Mouse (Mus musculus) layer of hippocampus, postnatal 25 days (tissue): Measurements from ENCODE around the gene Smco4. TPM values are rescaled to one million over a fixed set of nuclear protein-coding genes. Genes with fewer than 3 reads are reported as not detected.
"Not testable (repeated sequence)": the region's sequence is repeated elsewhere in the genome, so short reads cannot be mapped to it uniquely, and the experiment has no call there.

Experiments
- DNase-seq, 2 experiments: peaks; one replicate each; pipeline ENCODE4 v3.0.0; 2022; ENCODE audit warnings: mixed read lengths in 2 of 2, low spot score in 1 of 2; ENCODE audit errors: extremely low spot score in 1 of 2
- total RNA-seq, 2 experiments: library from RNA; stranded (reverse); gene quantifications; 2 replicates each; pipeline ENCODE4 v1.2.3; 2021

Smco4 gene
- total RNA-seq, 2 experiments from 2014 or later = 7.9 to 8.7 TPM

GRCm38 (mm10) chr9:15536861-15537426 lies 43.7 kb downstream of the Smco4 start:
- no peak for DNase-seq

- DNase-seq = no peak
Measured at GRCm38 (mm10) chr9:15537455-15538048, 44.3 kb downstream of the Smco4 start.

GRCm38 (mm10) chr9:15538979-15539533 lies 45.8 kb downstream of the Smco4 start:
- DNase-seq = no peak

GRCm38 (mm10) chr9:15541735-15542354 lies 48.6 kb downstream of the Smco4 start:
- no peak for DNase-seq

GRCm38 (mm10) chr9:15550461-15550961 lies 57.3 kb downstream of the Smco4 start:
- no peak for DNase-seq

- not testable (repeated sequence) for DNase-seq
Measured at GRCm38 (mm10) chr9:15551073-15551472, 57.8 kb downstream of the Smco4 start.

- peak in 1 of 2 experiments; percentile 29 for DNase-seq
Measured at GRCm38 (mm10) chr9:15551933-15552851, 59.0 kb downstream of the Smco4 start.

GRCm38 (mm10) chr9:15553322-15553721 lies 60.1 kb downstream of the Smco4 start:
- no peak for DNase-seq

GRCm38 (mm10) chr9:15560451-15560850 lies 67.2 kb downstream of the Smco4 start:
- no peak for DNase-seq

GRCm38 (mm10) chr9:15562353-15562752 lies 69.1 kb downstream of the Smco4 start:
- no peak for DNase-seq

- no peak for DNase-seq
Measured at GRCm38 (mm10) chr9:15574750-15575454, 81.7 kb downstream of the Smco4 start.

GRCm38 (mm10) chr9:15578427-15578826 lies 85.2 kb downstream of the Smco4 start:
- DNase-seq = no peak

- DNase-seq = no peak
Measured at GRCm38 (mm10) chr9:15578946-15579345, 85.7 kb downstream of the Smco4 start.

GRCm38 (mm10) chr9:15580176-15580575 lies 86.9 kb downstream of the Smco4 start:
- no peak for DNase-seq

GRCm38 (mm10) chr9:15582026-15582425 lies 88.8 kb downstream of the Smco4 start:
- no peak for DNase-seq

GRCm38 (mm10) chr9:15584209-15584608 lies 91.0 kb downstream of the Smco4 start:
- no peak for DNase-seq

- DNase-seq = no peak
Measured at GRCm38 (mm10) chr9:15585956-15586355, 92.7 kb downstream of the Smco4 start.

GRCm38 (mm10) chr9:15587157-15587854 lies 94.1 kb downstream of the Smco4 start:
- DNase-seq = no peak

GRCm38 (mm10) chr9:15594148-15594547 lies 100.9 kb downstream of the Smco4 start:
- no peak for DNase-seq
